Mouse (Mus musculus) hindbrain, embryonic 12.5 days (tissue): ENCODE results near the gene Senp3. TPM values are rescaled to one million over a fixed set of nuclear protein-coding genes. Genes with fewer than 3 reads are reported as not detected.
A peak's percentile ranks its signal among the peaks of the same experiment; 100 is the strongest.

ENCODE experiments used
- ATAC-seq: fragments of 200-750 bp; cut with Nextera tagmentation; 2 replicates; pipeline ENCODE4 v1.8.0; 2017; ENCODE audit warnings: moderate TSS enrichment; ENCODE audit not compliant: low FRiP score
- H3K27ac ChIP-seq: fragments of 300-500 bp; sonication (generic); 2 replicates; pipeline ENCODE4 v1.5.1; 2016; ENCODE audit warnings: mild to moderate bottlenecking
- H3K27me3 ChIP-seq: fragments of 300-500 bp; sonication (generic); 2 replicates; pipeline ENCODE4 v1.6.1; 2016; ENCODE audit warnings: mild to moderate bottlenecking
- H3K36me3 ChIP-seq: fragments of 300-500 bp; sonication (generic); 2 replicates; pipeline ENCODE4 v1.6.1; 2016; ENCODE audit warnings: mild to moderate bottlenecking
- H3K4me1 ChIP-seq: fragments of 300-500 bp; sonication (generic); 2 replicates; pipeline ENCODE4 v1.6.1; 2016
- H3K4me2 ChIP-seq: fragments of 300-500 bp; sonication (generic); replicated peaks from 2 replicates; pipeline ENCODE4 v1.6.1; 2016; ENCODE audit warnings: mild to moderate bottlenecking
- H3K4me3 ChIP-seq: fragments of 300-500 bp; sonication (generic); 2 replicates; pipeline ENCODE4 v1.5.1; 2016; ENCODE audit warnings: mild to moderate bottlenecking
- H3K9ac ChIP-seq: fragments of 300-500 bp; sonication (generic); 2 replicates; pipeline ENCODE4 v1.6.1; 2016; ENCODE audit warnings: mild to moderate bottlenecking, moderate library complexity
- H3K9me3 ChIP-seq: fragments of 300-500 bp; sonication (generic); replicated peaks from 2 replicates; pipeline ENCODE4 v1.6.1; 2016; ENCODE audit warnings: mild to moderate bottlenecking
- WGBS: fragments of 180-500 bp; shearing (Covaris S2); methylation state at CpG from one replicate; pipeline ENCODE4 v1.1.7; 2016; 5-methylcytosine and 5-hydroxymethylcytosine counted together
- polyA plus RNA-seq: library from polyadenylated mRNA; unstranded; fragments of >200 nt; fragmentation: Nextera tagmentation; extraction: Ambion mirVana; gene quantifications from 2 replicates; pipeline ENCODE4 v1.2.1, GENCODE M21; 2016

Senp3 gene
- polyA plus RNA-seq, 1 experiment from 2014 or later: 105 TPM

GRCm38 (mm10) chr11:69685526-69686148 lies 3.8 kb upstream of the Senp3 start, which contains the start of gene Tnfsf13:
Tnfsf13 (minus strand) TSS chr11:69685784.
- Histone ChIP-seq H3K4me2 (no peak within 1 kb of the TSS), H3K27me3 (peaks cover 4% of the 10 kb centered on the region), H3K9me3 (no peaks in the 10 kb centered on the region), H3K4me1 (peaks cover 16% of the 10 kb centered on the region), H3K9ac (no peak within 1 kb of the TSS), H3K27ac (peak within 1 kb of the TSS; percentile 0), H3K4me3 (no peak within 1 kb of the TSS), H3K36me3 (no peaks in the 10 kb centered on the region)
- ATAC-seq: no peak
- 64% methylated on average over 10 of the region's 10 CpGs for WGBS

DNA sequence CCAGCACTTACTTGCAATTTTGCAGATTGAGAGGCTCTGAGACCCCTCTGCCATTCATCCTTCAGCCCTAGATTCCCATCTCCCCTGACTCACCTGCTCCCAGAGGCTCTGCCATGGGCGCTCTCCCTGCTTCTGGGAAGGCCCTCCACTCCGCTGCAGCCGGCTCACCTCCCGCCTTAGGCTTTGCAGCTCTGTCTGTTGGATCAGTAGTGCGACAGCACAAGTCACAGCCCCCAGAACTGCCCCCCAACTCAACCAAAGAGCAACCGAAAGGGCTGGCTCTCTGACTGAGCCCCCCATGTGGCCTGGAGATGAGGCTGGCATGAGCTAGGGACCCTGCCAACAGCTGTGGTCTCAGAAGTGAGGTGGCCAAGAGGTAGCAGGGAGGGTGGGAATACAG lies 3.1 kb upstream of the Senp3 start:
- Histone ChIP-seq H3K27me3 (peaks cover 4% of the 10 kb centered on the region), H3K4me1 (peaks cover 23% of the 10 kb centered on the region), H3K27ac (no peak overlapping the region), H3K9me3 (no peaks in the 10 kb centered on the region), H3K9ac (no peak overlapping the region), H3K4me3 (no peak overlapping the region), H3K36me3 (0 out of 2 replicates have a peak, but pooled peaks cover 4% of the 10 kb centered on the region), H3K4me2 (no peak overlapping the region)
- 80% methylated on average over 6 of the region's 6 CpGs for WGBS
- ATAC-seq: no peak

DNA sequence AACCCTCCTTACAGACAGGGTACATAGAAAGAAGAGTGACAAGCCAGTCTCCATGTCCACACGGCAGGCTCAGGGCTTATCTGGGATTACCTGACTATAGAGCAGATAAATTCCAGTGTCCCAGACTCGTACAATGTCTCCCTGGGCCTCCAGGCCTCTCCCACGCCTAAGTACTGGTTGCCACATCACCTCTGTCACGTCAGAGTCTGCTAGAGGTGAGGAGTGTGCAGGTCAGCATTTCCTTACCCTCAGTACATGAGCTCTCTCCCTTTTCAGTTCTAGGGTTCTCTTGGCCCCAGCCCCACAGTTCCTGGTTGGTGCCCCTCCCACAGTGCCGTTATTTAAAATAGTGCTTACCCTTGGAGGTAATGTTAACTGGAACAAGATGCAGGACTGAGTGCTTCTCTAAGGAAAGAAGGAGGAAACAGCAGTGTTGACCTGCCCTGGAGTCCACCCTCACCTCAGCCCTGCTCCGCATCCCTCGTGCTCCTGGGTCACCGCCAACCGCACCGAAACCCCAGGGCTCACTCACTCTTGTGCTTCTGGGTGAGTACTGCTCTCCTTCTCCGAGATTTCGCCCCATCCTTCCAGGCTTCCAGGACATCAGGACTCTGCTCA lies 2.4 kb upstream of the Senp3 start:
- Histone ChIP-seq H3K4me3 (no peak overlapping the region), H3K27ac (no peak overlapping the region), H3K9ac (no peak overlapping the region), H3K4me1 (peaks cover 27% of the 10 kb centered on the region), H3K9me3 (no peaks in the 10 kb centered on the region), H3K27me3 (peaks cover 4% of the 10 kb centered on the region), H3K36me3 (peaks cover 8% of the 10 kb centered on the region; the same call in 1 of the 2 replicates), H3K4me2 (no peak overlapping the region)
- no peak for ATAC-seq
- 83% methylated on average over 12 of the region's 12 CpGs for WGBS

DNA sequence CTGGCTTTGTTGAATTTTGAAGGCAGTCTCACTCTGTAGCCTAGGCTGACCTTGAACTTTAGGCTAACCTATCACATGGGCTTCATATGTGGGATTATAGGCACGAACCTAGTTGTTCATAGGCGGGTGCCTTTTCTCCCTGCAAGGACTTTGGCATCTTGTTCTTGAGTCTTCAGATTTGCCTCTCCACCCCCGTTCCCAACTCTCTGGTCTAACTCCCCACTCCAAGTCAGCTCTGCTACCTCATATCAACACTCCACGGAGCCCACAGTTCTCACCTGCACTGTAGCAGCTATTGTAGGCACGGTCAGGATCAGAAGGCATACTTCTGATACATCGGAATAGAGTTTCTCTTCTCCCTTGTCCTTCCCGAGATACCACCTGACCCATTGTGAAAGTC lies 1.7 kb upstream of the Senp3 start:
- WGBS: 79% methylated on average over 7 of the region's 7 CpGs
- no peak for ATAC-seq
- H3K9ac ChIP-seq: no peak overlapping the region

GRCm38 (mm10) chr11:69682840-69683533 lies 1.1 kb upstream of the Senp3 start:
- 26% methylated on average over 12 of the region's 12 CpGs for WGBS
- Histone ChIP-seq H3K36me3 (peaks cover 19% of the 10 kb centered on the region), H3K9me3 (no peaks in the 10 kb centered on the region), H3K4me2 (peak overlapping the region; percentile 90), H3K4me1 (peaks cover 27% of the 10 kb centered on the region), H3K9ac (peak overlapping the region; percentile 25; the same call in 1 of the 2 replicates), H3K27me3 (peaks cover 4% of the 10 kb centered on the region), H3K4me3 (peak overlapping the region; percentile 55; the same call in 1 of the 2 replicates), H3K27ac (0 out of 2 replicates have a peak overlapping the region, but pooled peaks have one; percentile 94)
- ATAC-seq: peak; percentile 51

More for the DNA sequence above, 1.7 kb upstream of the Senp3 start:
- Histone ChIP-seq H3K4me3 (no peak overlapping the region), H3K27me3 (peaks cover 4% of the 10 kb centered on the region), H3K9me3 (no peaks in the 10 kb centered on the region), H3K4me1 (peaks cover 27% of the 10 kb centered on the region), H3K4me2 (no peak overlapping the region), H3K36me3 (peaks cover 13% of the 10 kb centered on the region), H3K27ac (no peak overlapping the region)

DNA sequence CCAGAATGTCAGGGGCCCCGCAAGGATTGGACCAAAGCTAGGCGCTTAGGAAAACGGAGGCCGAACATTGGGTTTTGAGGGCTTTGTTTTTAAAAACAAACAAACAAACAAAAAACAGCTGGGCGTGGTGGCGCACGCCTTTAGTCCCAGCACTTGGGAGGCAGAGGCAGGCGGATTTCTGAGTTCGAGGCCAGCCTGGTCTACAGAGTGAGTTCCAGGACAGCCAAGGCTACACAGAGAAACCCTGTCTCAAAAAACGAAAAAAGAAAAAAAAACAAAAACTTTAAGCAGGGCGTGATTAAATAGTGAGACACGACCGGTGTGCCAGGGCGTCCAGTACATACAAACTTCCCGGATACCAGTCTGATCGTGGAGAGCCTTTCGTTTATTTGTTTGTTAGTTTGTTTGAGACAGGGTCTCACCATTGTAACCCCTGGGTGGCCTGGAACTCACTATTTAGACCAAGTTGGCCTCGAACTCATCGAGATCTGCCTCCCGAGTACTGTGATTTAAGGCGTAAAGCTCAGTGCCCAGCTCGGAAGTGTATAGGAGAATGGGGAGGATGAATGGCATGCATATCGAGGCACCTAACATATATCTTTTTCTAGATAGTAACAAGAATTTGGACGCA lies 440 bp upstream of the Senp3 start:
- H3K27ac ChIP-seq: peak overlapping the region; percentile 94
- peak overlapping the region; percentile 88 for H3K9ac ChIP-seq
- 28% methylated on average over 24 of the region's 24 CpGs for WGBS
- peaks cover 4% of the 10 kb centered on the region for H3K27me3 ChIP-seq
- H3K9me3 ChIP-seq: no peaks in the 10 kb centered on the region
- H3K4me1 ChIP-seq: peaks cover 27% of the 10 kb centered on the region
- H3K4me3 ChIP-seq: peak overlapping the region; percentile 55
- H3K36me3 ChIP-seq: peaks cover 26% of the 10 kb centered on the region
- peak overlapping the region; percentile 90 for H3K4me2 ChIP-seq
- ATAC-seq: peak; percentile 23; the same call in 1 of the 2 replicates

DNA sequence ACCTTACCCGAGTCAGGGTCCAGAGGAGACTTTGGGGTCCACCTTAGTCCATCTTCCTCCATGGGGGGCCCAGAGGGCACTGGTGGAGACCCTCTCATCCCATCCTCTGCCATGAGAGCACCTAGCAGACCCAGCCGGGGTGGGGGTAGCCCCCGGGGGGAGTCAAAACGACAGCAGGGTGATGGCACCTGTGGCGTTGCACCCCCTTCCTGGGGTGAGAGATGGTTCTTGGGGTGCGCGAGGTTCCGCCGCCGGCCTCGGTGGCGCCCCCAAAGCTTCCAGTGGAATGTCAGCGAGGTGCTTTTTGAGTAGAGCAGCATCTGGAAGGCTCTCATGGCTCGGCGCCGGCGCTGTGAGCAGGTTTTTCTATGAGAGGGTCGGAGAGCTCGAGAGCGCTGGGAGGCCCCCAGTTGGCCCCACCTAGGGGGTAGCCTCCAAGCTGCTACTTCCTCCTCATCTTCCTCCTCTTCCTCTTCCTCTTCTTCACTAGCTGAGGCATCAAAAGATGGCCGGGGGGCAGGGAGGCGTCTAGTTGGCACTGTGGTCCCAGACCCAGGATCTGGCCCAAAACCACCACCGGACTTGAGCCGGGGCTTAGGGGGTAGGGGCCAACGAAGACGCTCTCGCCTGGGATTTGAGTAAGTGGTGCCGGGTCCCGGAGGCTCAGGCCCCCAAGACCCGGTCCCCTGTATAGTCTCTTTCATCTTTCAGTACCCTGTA lies 1.6 kb downstream of the Senp3 start:
- peak overlapping the region; percentile 90 for H3K4me2 ChIP-seq
- peak overlapping the region; percentile 15 for H3K9ac ChIP-seq
- H3K9me3 ChIP-seq: no peaks in the 10 kb centered on the region
- 92% methylated on average over 29 of the region's 30 CpGs for WGBS
- peaks cover 21% of the 10 kb centered on the region for H3K4me1 ChIP-seq
- H3K27me3 ChIP-seq: peaks cover 4% of the 10 kb centered on the region
- H3K36me3 ChIP-seq: peaks cover 45% of the 10 kb centered on the region
- no peak overlapping the region for H3K27ac ChIP-seq
- ATAC-seq: no peak
- H3K4me3 ChIP-seq: peak overlapping the region; percentile 55

DNA sequence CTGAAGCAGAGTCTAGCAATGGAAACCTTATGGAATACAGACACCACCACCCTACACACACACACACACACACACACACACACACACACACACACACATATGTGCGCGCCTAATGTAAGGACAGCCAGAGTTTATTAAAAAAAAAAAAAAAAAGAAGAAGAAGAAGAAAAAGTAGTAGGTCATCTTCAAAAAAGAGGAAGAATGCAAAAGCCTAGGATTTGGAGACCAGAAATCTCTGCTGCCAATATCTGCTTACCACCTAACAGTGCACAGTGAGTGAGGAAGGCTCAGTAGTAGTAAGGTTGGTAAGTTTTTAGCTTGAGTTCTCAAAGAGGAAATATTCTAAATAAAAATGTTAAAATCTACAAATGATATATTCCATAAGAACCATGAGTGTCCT lies 2.7 kb downstream of the Senp3 start:
- no peaks in the 10 kb centered on the region; the same call in 1 of the 2 replicates for H3K27me3 ChIP-seq
- no peak for ATAC-seq
- H3K9ac ChIP-seq: no peak overlapping the region
- peaks cover 21% of the 10 kb centered on the region for H3K4me1 ChIP-seq
- H3K27ac ChIP-seq: no peak overlapping the region
- WGBS: 100% methylated on average over 2 of the region's 2 CpGs
- H3K9me3 ChIP-seq: no peaks in the 10 kb centered on the region
- peaks cover 56% of the 10 kb centered on the region for H3K36me3 ChIP-seq
- no peak overlapping the region for H3K4me3 ChIP-seq
- no peak overlapping the region for H3K4me2 ChIP-seq

GRCm38 (mm10) chr11:69672211-69672706 lies 9.6 kb downstream of the Senp3 start, which contains the start of gene Eif4a1:
Eif4a1 (minus strand) TSS chr11:69672423.
- Histone ChIP-seq H3K36me3 (peaks cover 75% of the 10 kb centered on the region), H3K4me2 (peak within 1 kb of the TSS; percentile 97), H3K27ac (peak within 1 kb of the TSS; percentile 96), H3K4me1 (peaks cover 30% of the 10 kb centered on the region), H3K9ac (peak within 1 kb of the TSS; percentile 99), H3K4me3 (peak within 1 kb of the TSS; percentile 89), H3K27me3 (no peaks in the 10 kb centered on the region), H3K9me3 (no peaks in the 10 kb centered on the region)
- WGBS: under 1% methylated on average over 36 of the region's 36 CpGs
- peak; percentile 97 for ATAC-seq

DNA sequence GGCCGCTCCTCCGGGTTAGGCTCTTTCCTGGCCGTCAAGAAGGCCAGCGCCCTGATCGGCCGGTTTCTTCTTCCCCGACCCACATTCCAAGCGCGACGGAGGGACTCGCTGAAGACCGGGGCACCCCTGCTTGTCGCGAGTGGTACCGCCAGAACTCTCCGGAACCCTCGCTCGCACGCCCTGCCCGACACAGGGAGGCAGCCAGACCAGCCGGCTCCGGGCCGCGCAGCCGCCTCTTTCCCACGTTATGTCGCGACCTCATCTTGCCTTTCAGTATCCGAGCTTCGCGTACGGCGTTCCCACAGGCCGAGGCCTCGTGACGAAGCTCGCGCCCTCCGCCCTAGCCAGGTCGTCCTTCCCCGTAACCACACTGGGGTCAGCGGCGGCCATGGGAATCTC lies 10.2 kb downstream of the Senp3 start:
- Histone ChIP-seq H3K9ac (peak overlapping the region; percentile 99), H3K36me3 (peaks cover 74% of the 10 kb centered on the region), H3K9me3 (no peaks in the 10 kb centered on the region), H3K4me3 (peak overlapping the region; percentile 89), H3K27ac (peak overlapping the region; percentile 96), H3K4me1 (peaks cover 30% of the 10 kb centered on the region), H3K4me2 (peak overlapping the region; percentile 97), H3K27me3 (no peaks in the 10 kb centered on the region)
- ATAC-seq: peak; percentile 30; the same call in 1 of the 2 replicates
- WGBS: under 1% methylated on average over 43 of the region's 43 CpGs
